Mouse (Mus musculus): ENCODE measurements around the gene Tssk4. TPM values are rescaled to one million over a fixed set of nuclear protein-coding genes. Genes with fewer than 3 reads are reported as not detected.
A peak's percentile ranks its signal among the peaks of the same experiment; 100 is the strongest.

The Tssk4 gene
- polyA plus RNA-seq, 1 experiment, result 1.1 TPM

DNA sequence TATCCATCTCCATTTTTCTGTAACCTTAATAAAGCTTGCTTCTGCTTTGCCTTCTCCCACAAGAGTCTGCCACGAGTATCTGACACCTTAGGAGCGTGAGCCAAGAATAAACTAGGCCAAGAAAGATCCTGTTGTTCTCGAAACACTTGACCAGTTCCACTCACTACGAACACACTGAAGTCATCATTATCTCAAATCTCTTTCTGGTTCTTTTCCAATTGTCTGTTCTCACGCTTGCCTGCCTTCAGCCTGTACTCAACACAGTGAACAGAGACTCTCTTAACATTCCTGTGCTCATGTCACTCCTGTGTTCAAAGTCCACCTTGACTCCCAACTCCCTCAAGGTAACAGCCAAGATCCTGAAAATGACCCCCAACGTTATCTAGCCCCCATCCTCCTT, 36.6 kb upstream of the Tssk4 start:
- Histone ChIP-seq H3K4me1 (ENCODE audit: control insufficient read depth, insufficient read depth, insufficient read length, low read length) (peaks cover 9% of the 10 kb centered on the region; the same call in 1 of the 2 replicates), H3K36me3 (ENCODE audit: control insufficient read depth, insufficient read depth, low read length) (peaks cover 22% of the 10 kb centered on the region), H3K4me3 (ENCODE audit: low read depth, low read length) (no peak overlapping the region), H3K27me3 (ENCODE audit: control insufficient read depth, insufficient read depth, low read length) (no peaks in the 10 kb centered on the region), H3K27ac (ENCODE audit: insufficient read depth, low read depth, low read length) (no peak overlapping the region)
- 29% methylated on average over 6 of the region's 6 CpGs for WGBS
- TF ChIP-seq POLR2A (IDR thresholded peaks at IDR 0.05; ENCODE audit: low read depth, low read length), result no peak
- no peak for TF ChIP-seq CTCF (IDR thresholded peaks at IDR 0.05; ENCODE audit: extremely low read depth, insufficient read length, insufficient replicate concordance, low read depth, low read length)

DNA sequence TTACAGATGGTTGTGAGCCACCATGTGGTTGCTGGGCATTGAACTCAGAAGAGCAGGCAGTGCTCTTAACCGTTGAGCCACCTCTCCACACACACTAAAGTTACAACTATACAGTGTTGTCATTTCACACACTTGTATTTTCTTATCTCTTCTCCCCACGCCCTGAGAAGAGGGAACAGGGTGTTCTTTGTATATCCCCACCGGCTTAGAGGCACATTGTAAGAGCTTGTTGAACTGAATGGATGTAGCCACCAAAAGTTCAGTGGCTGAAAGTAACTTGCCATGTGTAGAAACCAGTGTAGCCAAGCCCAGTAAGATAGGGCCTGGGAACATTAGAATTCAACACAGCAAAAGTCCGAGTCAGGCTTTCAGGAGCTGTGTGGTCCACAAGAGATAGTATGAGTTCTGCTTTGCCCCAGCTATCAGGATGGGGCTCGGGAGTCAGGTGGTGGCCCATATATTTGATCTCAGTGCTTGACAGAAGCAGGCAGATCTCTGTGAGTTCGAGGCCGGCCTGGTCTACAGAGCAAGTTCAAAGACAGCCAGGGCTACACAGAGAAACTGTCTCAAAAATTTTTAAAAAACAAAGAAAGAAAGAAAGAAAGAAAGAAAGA, 35.3 kb upstream of the Tssk4 start:
- H3K27me3 ChIP-seq (ENCODE audit: control insufficient read depth, insufficient read depth, low read length), result no peaks in the 10 kb centered on the region
- no peak overlapping the region for H3K27ac ChIP-seq (ENCODE audit: insufficient read depth, low read depth, low read length)
- peaks cover 12% of the 10 kb centered on the region; the same call in 1 of the 2 replicates for H3K4me1 ChIP-seq (ENCODE audit: control insufficient read depth, insufficient read depth, insufficient read length, low read length)
- TF ChIP-seq POLR2A (IDR thresholded peaks at IDR 0.05; ENCODE audit: low read depth, low read length) (no peak), CTCF (IDR thresholded peaks at IDR 0.05; ENCODE audit: extremely low read depth, insufficient read length, insufficient replicate concordance, low read depth, low read length) (no peak)
- H3K4me3 ChIP-seq (ENCODE audit: low read depth, low read length), result no peak overlapping the region
- WGBS, result 63% methylated on average over 7 of the region's 7 CpGs
- peaks cover 8% of the 10 kb centered on the region for H3K36me3 ChIP-seq (ENCODE audit: control insufficient read depth, insufficient read depth, low read length)

DNA sequence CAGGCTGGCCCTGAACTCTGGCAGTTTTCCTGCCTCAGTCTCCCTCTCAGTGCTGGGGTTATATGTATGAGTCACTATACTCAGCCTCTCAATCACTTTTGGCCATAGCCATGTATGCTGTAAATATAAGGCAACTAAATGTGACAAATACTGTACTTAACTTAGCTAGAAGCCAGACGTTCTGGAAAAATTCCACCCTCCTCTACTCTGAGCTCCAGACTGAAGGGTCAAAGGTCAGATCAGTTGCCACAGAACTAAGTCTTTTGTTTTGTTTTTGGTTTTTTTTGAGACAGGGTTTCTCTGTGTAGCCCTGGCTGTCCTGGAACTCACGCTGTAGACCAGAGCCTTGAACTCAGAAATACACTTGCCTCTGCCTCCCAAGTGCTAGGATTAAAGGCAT, 34.1 kb upstream of the Tssk4 start:
- H3K27me3 ChIP-seq (ENCODE audit: control insufficient read depth, insufficient read depth, low read length), result no peaks in the 10 kb centered on the region
- 45% methylated on average over 2 of the region's 2 CpGs for WGBS
- no peaks in the 10 kb centered on the region for H3K36me3 ChIP-seq (ENCODE audit: control insufficient read depth, insufficient read depth, low read length)
- no peak overlapping the region for H3K4me3 ChIP-seq (ENCODE audit: low read depth, low read length)
- no peak overlapping the region for H3K27ac ChIP-seq (ENCODE audit: insufficient read depth, low read depth, low read length)
- peaks cover 12% of the 10 kb centered on the region; the same call in 1 of the 2 replicates for H3K4me1 ChIP-seq (ENCODE audit: control insufficient read depth, insufficient read depth, insufficient read length, low read length)
- no peak for TF ChIP-seq CTCF (IDR thresholded peaks at IDR 0.05; ENCODE audit: extremely low read depth, insufficient read length, insufficient replicate concordance, low read depth, low read length)
- no peak for TF ChIP-seq POLR2A (IDR thresholded peaks at IDR 0.05; ENCODE audit: low read depth, low read length)

DNA sequence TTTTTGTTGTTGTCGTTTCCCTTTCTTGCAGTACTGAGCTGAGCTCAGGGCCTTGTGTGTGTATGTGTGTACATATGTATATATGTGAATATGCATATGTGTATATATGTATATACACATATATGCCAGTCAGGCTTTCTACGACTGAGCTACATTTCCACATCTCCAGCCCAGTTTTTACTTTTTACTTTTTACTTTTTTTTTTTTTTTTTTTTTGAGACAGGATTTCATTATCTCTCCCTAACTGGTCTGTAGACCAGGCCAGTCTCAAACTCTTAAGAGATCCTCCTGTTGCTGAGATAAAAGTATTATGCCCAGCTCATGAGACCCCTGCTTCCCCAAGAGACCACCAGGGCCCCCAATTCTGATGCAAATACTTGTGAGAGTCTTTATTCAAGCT, 33.1 kb upstream of the Tssk4 start:
- Histone ChIP-seq H3K4me3 (ENCODE audit: low read depth, low read length) (no peak overlapping the region), H3K27me3 (ENCODE audit: control insufficient read depth, insufficient read depth, low read length) (no peaks in the 10 kb centered on the region), H3K36me3 (ENCODE audit: control insufficient read depth, insufficient read depth, low read length) (no peaks in the 10 kb centered on the region), H3K27ac (ENCODE audit: insufficient read depth, low read depth, low read length) (no peak overlapping the region), H3K4me1 (ENCODE audit: control insufficient read depth, insufficient read depth, insufficient read length, low read length) (peaks cover 12% of the 10 kb centered on the region; the same call in 1 of the 2 replicates)
- TF ChIP-seq POLR2A (IDR thresholded peaks at IDR 0.05; ENCODE audit: low read depth, low read length) (no peak), CTCF (IDR thresholded peaks at IDR 0.05; ENCODE audit: extremely low read depth, insufficient read length, insufficient replicate concordance, low read depth, low read length) (no peak)
- WGBS, result 79% methylated on average over 2 of the region's 2 CpGs

DNA sequence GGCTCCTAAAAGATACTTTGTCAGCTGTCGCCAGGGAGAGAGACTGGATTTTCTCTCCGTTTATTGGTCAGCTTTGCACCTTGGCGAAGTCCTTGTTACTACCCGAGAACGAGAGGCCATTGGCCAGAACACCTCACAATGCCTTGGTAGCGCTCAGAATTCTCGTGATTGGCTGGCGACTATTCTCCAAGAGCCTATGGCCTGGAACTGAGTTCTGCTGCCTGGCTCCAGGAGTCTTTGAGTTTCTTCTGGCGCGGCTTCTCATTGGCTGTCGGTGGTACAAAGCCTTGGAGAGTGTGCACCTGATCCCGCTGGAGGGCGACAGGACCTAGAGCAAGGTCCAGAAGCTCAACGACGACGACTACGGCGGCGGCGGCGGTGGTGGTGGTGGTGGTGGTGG, 32.2 kb upstream of the Tssk4 start, which contains the start of gene Rec8:
Gene Rec8, plus strand, starts transcription at position 216 of the 400 bp plus-strand sequence.
- Histone ChIP-seq H3K36me3 (ENCODE audit: control insufficient read depth, insufficient read depth, low read length) (no peaks in the 10 kb centered on the region), H3K4me3 (ENCODE audit: low read depth, low read length) (peak within 1 kb of the TSS; percentile 60), H3K4me1 (ENCODE audit: control insufficient read depth, insufficient read depth, insufficient read length, low read length) (peaks cover 8% of the 10 kb centered on the region; the same call in 1 of the 2 replicates), H3K27ac (ENCODE audit: insufficient read depth, low read depth, low read length) (no peak within 1 kb of the TSS), H3K27me3 (ENCODE audit: control insufficient read depth, insufficient read depth, low read length) (no peaks in the 10 kb centered on the region)
- TF ChIP-seq CTCF (IDR thresholded peaks at IDR 0.05; ENCODE audit: extremely low read depth, insufficient read length, insufficient replicate concordance, low read depth, low read length) (no peak), POLR2A (IDR thresholded peaks at IDR 0.05; ENCODE audit: low read depth, low read length) (no peak; the same call in 1 of the 2 replicates)
- WGBS, result 24% methylated on average over 21 of the region's 21 CpGs

DNA sequence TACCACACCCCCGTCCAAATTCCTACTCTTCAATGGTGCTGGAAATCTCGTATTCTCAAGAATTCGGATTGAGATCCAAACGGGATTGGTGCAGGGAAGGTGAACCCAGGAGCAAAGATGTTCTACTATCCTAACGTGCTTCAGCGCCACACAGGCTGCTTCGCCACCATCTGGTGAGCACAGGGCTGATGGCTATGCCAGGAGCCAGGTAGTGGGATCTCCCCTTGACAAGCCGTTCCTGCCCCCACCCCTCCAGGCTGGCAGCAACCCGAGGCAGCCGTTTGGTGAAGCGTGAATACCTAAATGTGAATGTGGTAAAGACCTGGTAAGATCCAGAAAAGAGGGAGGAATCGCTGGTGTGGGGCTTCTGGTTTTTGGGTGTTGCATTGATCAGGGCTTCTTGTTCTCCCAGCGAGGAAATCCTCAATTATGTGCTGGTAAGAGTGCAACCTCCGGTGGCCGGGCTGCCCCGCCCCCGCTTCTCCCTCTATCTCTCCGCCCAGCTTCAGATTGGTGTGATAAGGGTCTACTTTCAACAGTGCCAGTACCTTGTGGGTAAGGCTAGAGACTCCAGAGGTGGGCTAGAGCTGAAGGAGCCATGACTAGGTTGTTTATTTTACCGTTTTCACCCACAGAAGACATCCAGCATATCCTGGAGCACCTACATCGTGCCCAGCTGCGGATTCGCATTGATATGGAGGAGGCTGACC, 31.3 kb upstream of the Tssk4 start:
- H3K4me3 ChIP-seq (ENCODE audit: low read depth, low read length), result peak overlapping the region; percentile 60
- H3K27ac ChIP-seq (ENCODE audit: insufficient read depth, low read depth, low read length), result no peak overlapping the region
- 0 out of 2 replicates have a peak, but pooled peaks cover 2% of the 10 kb centered on the region for H3K36me3 ChIP-seq (ENCODE audit: control insufficient read depth, insufficient read depth, low read length)
- 24% methylated on average over 22 of the region's 22 CpGs for WGBS
- H3K4me1 ChIP-seq (ENCODE audit: control insufficient read depth, insufficient read depth, insufficient read length, low read length), result peaks cover 5% of the 10 kb centered on the region; the same call in 1 of the 2 replicates
- TF ChIP-seq POLR2A (IDR thresholded peaks at IDR 0.05; ENCODE audit: low read depth, low read length), result no peak
- TF ChIP-seq CTCF (IDR thresholded peaks at IDR 0.05; ENCODE audit: extremely low read depth, insufficient read length, insufficient replicate concordance, low read depth, low read length), result no peak
- H3K27me3 ChIP-seq (ENCODE audit: control insufficient read depth, insufficient read depth, low read length), result no peaks in the 10 kb centered on the region

Measured in small intestine, adult 2 months (tissue).